Mouse (Mus musculus) megakaryocyte-erythroid progenitor cell, adult 5-6 weeks (primary cell): Measurements from ENCODE around the gene Evpl. TPM values are rescaled to one million over a fixed set of nuclear protein-coding genes. Genes with fewer than 3 reads are reported as not detected.
"Not testable (repeated sequence)": the region's sequence is repeated elsewhere in the genome, so short reads cannot be mapped to it uniquely, and the experiment has no call there.

Source experiments
- ATAC-seq: replicated peaks from 2 replicates; pipeline ENCODE4 v1.8.0; 2016; ENCODE audit warnings: mild to moderate bottlenecking, inconsistent platforms; ENCODE audit not compliant: severe bottlenecking, poor library complexity, low FRiP score, low TSS enrichment
- total RNA-seq, 2 experiments: library from RNA; stranded (forward) in 1 of 2; stranded (reverse) in 1 of 2; fragments of 200-1000, 215-1000 nt in 1 of 2; fragments of >200 nt in 1 of 2; fragmentation: Nextera tagmentation in 1 of 2; gene quantifications; 2 replicates each; pipeline ENCODE4 v1.2.3; 2014 to 2017

Evpl gene
- total RNA-seq (2014; fragmentation: Nextera tagmentation) (0.32 TPM in 1 of 2 replicates, not detected in the other), total RNA-seq (2017) (0.69 and 0.80 TPM in 2 replicates)

DNA sequence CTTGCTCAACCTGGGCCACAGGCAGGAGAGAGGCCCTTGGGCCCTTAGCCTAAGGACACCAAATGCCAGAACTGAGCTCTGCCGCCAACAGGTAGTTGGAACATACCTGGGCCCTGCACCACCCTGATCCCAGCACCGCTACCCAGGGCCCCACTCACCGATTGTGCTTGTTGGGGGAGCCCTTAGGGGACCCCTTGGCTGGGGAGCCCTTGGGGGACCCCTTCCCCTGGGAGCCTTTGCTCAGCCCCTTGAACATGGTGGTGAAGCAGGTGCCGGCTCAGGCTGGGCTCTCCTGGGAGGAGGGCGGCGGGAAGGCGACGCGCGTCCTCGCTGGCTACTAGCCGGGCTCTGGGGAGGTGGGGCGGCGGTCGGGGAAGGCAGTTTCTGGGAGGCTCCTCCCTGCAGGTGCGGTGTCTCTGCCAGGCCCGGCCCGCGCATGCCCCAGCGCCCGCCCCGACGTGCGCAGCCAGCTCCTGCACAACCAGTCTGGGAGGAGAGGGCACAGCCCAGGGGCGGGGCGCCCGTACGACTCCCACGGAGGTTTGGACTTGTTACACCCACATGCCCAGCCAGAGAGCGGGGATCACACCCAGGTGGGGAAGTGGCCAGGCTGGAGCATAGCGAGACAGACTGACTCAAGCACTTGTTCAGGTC lies at the start of gene Evpl:
TSS of gene Evpl (minus strand) at position 336 of the 654 bp plus-strand sequence.
- ATAC-seq = peak; percentile 88

DNA sequence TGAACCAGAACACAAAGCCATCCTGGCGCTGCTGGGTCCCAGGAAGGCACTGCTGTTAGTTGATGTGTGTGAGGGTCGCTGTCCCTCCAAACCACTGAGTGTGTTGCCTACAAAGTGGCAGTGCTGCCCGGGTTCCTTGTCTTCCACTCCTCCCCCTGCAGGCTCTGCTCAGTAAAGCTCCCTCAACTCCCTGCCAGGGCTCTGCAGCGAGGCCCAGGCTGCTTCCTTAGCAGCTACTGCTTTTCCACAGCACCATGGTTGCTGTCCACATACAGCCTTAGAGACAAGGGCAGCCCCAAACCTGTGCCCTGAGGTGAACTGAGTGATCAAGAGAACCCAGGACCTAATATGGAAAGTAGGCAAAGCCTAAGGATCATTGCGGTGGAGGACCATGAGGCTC lies 49.5 kb upstream of the Evpl start:
- ATAC-seq = no peak

GRCm38 (mm10) chr11:116285770-116286191 lies 47.9 kb upstream of the Evpl start:
- no peak for ATAC-seq

GRCm38 (mm10) chr11:116283982-116284381 lies 46.1 kb upstream of the Evpl start:
- no peak for ATAC-seq

GRCm38 (mm10) chr11:116282912-116283521 lies 45.1 kb upstream of the Evpl start:
- no peak; the same call in 1 of the 2 replicates for ATAC-seq

DNA sequence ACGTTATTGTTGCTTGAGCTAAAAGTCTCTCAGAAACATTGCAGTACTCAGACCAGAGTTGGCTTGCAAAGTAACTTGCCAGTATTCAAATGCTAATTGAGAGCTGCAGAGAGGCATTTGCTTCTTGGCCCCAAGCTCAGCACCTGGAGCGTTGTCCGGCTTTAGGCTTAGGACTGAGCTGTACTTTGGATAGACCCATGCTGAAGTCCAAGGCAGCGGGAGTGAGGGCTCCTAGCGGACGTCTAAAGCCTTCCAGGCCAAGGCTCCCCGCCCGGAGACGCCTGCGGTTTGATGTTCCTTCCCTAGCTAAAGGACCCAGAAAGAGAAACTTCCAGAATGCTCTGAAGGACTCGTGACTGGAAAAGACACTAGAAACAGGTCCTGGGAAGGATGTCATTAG lies 44.2 kb upstream of the Evpl start:
- ATAC-seq = no peak

GRCm38 (mm10) chr11:116281671-116282070 lies 43.8 kb upstream of the Evpl start:
- ATAC-seq = no peak

GRCm38 (mm10) chr11:116280751-116281663 lies 43.1 kb upstream of the Evpl start, which contains the start of gene Galr2:
TSS of gene Galr2 (plus strand) at chr11:116280939.
- peak; percentile 36; the same call in 1 of the 2 replicates for ATAC-seq

DNA sequence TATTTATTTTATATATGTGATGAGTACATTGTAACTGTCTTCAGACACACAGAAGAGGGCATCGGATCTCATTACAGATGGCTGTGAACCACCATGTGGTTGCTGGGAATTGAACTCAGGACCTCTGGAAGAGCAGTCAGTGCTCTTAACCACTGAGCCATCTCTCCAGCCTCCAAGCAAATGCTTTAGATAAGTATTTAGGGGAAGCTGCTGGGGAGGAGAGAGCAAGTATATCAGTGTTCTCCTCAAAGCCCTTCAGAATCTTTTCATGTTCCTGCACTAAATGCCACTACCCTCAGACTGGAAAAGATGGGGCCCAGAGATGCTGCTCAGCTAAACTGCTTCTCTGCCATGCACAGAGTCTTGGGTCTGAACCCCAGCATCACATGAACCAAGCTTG lies 39.3 kb upstream of the Evpl start:
- not testable (repeated sequence) for ATAC-seq

- peak; percentile 95 for ATAC-seq
Observed at GRCm38 (mm10) chr11:116274045-116274666, 36.3 kb upstream of the Evpl start, which contains the start of gene Srp68. TSS of gene Srp68 (minus strand) at chr11:116274217.

DNA sequence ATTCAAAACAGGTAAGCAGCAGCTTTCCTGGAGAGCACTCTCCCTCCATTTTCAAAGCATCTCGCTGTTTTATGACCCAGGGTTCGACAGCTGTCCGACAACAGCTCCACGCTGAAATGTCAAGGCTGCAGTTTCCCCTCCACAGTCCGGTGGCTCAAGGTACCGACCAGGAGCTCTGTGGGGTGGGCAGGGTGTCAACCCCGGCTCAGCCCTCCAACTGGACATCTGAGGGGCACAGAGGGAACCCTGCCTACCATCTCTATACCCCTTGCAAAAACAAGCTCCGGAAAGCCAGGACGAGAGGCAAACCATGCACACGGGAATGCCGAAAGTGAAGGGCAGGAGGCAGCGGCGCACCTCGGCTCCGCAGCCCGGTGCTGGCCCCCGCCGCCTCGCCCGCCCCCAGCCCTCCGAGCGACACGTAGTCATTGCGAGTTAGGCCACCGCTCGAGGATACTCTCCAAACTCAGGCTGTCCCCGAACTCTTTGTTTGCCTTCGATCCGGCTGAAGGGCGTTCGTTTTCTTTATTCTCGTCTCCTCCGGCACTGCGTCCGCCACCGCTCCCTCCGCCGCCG lies 35.7 kb upstream of the Evpl start:
- peak; percentile 42 for ATAC-seq

GRCm38 (mm10) chr11:116272589-116273468 lies 35.0 kb upstream of the Evpl start:
- ATAC-seq = no peak

GRCm38 (mm10) chr11:116269560-116269959 lies 31.7 kb upstream of the Evpl start:
- no peak for ATAC-seq

DNA sequence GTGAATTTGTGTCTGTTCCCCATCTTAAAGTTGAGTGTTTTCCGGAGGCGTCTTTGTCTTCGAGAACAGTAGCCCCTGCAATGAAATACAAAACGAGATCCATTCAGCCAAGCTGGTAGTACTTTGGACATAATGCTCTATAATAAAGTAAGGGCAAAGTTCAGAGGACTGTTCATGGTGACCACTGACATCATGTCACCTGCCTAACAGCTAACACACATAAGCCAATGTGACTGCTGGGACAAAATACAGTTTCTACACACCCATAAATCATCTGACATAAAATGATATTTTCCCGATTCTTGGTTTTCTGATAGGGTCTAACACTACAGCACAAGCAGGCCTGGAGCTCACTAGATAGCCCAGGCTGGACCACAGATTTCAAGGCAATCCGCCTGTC lies 30.4 kb upstream of the Evpl start:
- ATAC-seq = no peak

- no peak for ATAC-seq
Observed at GRCm38 (mm10) chr11:116267637-116268036, 29.8 kb upstream of the Evpl start.

- peak; percentile 33; the same call in 1 of the 2 replicates for ATAC-seq
Observed at GRCm38 (mm10) chr11:116265850-116266249, 28.0 kb upstream of the Evpl start.

- ATAC-seq = peak; percentile 97
Observed at GRCm38 (mm10) chr11:116265352-116265751, 27.5 kb upstream of the Evpl start.

DNA sequence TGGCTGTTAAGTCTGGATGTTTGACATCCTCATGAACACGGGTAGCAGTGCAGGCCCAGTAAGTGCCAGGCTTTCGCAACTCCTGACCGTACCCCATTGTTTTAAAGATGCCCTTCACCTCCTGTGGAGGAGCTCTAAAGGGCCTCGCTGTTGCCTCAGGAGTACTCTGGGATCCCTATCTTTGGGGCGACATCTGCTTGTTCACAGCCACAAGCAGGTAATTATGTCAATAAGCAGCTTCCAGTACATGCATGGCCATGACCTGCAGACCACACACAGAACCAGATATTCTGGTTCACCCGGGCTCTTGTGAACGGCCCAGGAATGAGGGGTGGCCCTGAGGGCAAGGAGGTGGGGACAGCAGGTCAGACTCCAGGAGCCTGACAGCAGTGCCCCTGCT lies 22.4 kb upstream of the Evpl start:
- ATAC-seq = no peak
